Mouse (Mus musculus) MEL (cell line): Measurements from ENCODE around the gene Wipf1. TPM values are rescaled to one million over a fixed set of nuclear protein-coding genes. Genes with fewer than 3 reads are reported as not detected.

ENCODE experiments used
- DNase-seq: peaks from one replicate; pipeline ENCODE4 v3.0.0; 2011; ENCODE audit warnings: low read depth, low spot score
- H3K27ac ChIP-seq: 2 replicates; pipeline ENCODE4 v1.5.1; 2012; ENCODE audit warnings: low read depth, mild to moderate bottlenecking, control low read depth, low read length, moderate library complexity; ENCODE audit not compliant: control insufficient read depth
- H3K27me3 ChIP-seq, 2 experiments: fragments of 150-350 bp in 1 of 2; sonication (generic) in 1 of 2; 2 replicates each; pipeline ENCODE4 v1.6.1; 2012; ENCODE audit warnings: low read length in 2 of 2, mild to moderate bottlenecking in 2 of 2, improper control_type of control experiment in 1 of 2, moderate library complexity in 1 of 2; ENCODE audit not compliant: insufficient read depth in 2 of 2, control insufficient read depth in 1 of 2
- H3K36me3 ChIP-seq, 2 experiments: 2 replicates each; pipeline ENCODE4 v1.6.1; 2012 to 2014; ENCODE audit warnings: low read length in 2 of 2, improper control_type of control experiment in 1 of 2, inconsistent platforms in 1 of 2, mild to moderate bottlenecking in 1 of 2; ENCODE audit not compliant: insufficient read depth in 2 of 2, control insufficient read depth in 1 of 2
- H3K4me1 ChIP-seq, 2 experiments: fragments of 150-350 bp in 1 of 2; sonication (generic) in 1 of 2; 2 replicates each; pipeline ENCODE4 v1.6.1; 2012; ENCODE audit warnings: low read length in 2 of 2, improper control_type of control experiment in 1 of 2, mild to moderate bottlenecking in 1 of 2; ENCODE audit not compliant: insufficient read depth in 2 of 2, control insufficient read depth in 1 of 2
- H3K4me3 ChIP-seq, 2 experiments: fragments of 150-350 bp in 1 of 2; sonication (generic) in 1 of 2; 2 replicates each; pipeline ENCODE4 v1.5.1; 2012; ENCODE audit warnings: low read depth in 2 of 2, low read length in 2 of 2, mild to moderate bottlenecking in 2 of 2, moderate library complexity in 2 of 2, control low read depth in 1 of 2, improper control_type of control experiment in 1 of 2; ENCODE audit not compliant: control insufficient read depth in 1 of 2, insufficient read depth in 1 of 2
- H3K79me2 ChIP-seq: 2 replicates; pipeline ENCODE4 v1.6.1; 2012; ENCODE audit warnings: mild to moderate bottlenecking, low read length, moderate library complexity; ENCODE audit not compliant: control insufficient read depth, poor library complexity, insufficient read depth
- H3K9ac ChIP-seq: 2 replicates; pipeline ENCODE4 v1.6.1; 2012; ENCODE audit warnings: low read depth, mild to moderate bottlenecking, control low read depth, low read length, moderate library complexity; ENCODE audit not compliant: control insufficient read depth, poor library complexity, severe bottlenecking
- H3K9me3 ChIP-seq: fragments of 150-350 bp; sonication (generic); replicated peaks from 2 replicates; pipeline ENCODE4 v1.6.1; 2012; ENCODE audit warnings: mild to moderate bottlenecking, low read length, improper control_type of control experiment, moderate library complexity; ENCODE audit not compliant: insufficient read depth
- CHD2 ChIP-seq: IDR thresholded peaks from 2 replicates; pipeline ENCODE4 v1.6.1; 2011; ENCODE audit warnings: low read length, improper control_type of control experiment
- CTCF ChIP-seq, 3 experiments: IDR thresholded peaks in 2 of 3; conservative IDR thresholded peaks in 1 of 3; 2 replicates each; pipeline ENCODE4 v1.5.1; 2011 to 2012; ENCODE audit warnings: low read length in 3 of 3, low read depth in 2 of 3, mild to moderate bottlenecking in 2 of 3, improper control_type of control experiment in 1 of 3, inconsistent platforms in 1 of 3, mixed read lengths in 1 of 3, moderate library complexity in 1 of 3; ENCODE audit not compliant: control insufficient read depth in 1 of 3, insufficient read depth in 1 of 3, poor library complexity in 1 of 3, severe bottlenecking in 1 of 3
- ETS1 ChIP-seq: IDR thresholded peaks from 2 replicates; pipeline ENCODE4 v1.6.1; 2012; ENCODE audit warnings: low read depth, mild to moderate bottlenecking, inconsistent platforms, low read length, improper control_type of control experiment, moderate library complexity
- MAZ ChIP-seq: IDR thresholded peaks from 2 replicates; pipeline ENCODE4 v1.6.1; 2012; ENCODE audit warnings: low read depth, mild to moderate bottlenecking, inconsistent platforms, low read length, improper control_type of control experiment
- MYB ChIP-seq: IDR thresholded peaks from 2 replicates; pipeline ENCODE4 v1.6.1; 2011; ENCODE audit warnings: mild to moderate bottlenecking, low read depth, low read length, improper control_type of control experiment
- NELFE ChIP-seq: IDR thresholded peaks from 2 replicates; pipeline ENCODE4 v1.6.1; 2011; ENCODE audit warnings: low read depth, low read length, improper control_type of control experiment
- NRF1 ChIP-seq: IDR thresholded peaks from 2 replicates; pipeline ENCODE4 v1.6.1; 2014; ENCODE audit warnings: low read depth, mild to moderate bottlenecking, inconsistent platforms, low read length, improper control_type of control experiment, moderate library complexity; ENCODE audit not compliant: poor library complexity, insufficient read depth, severe bottlenecking
- POLR2A ChIP-seq, 2 experiments: IDR thresholded peaks; 2 replicates each; pipeline ENCODE4 v1.6.1; 2011 to 2012; ENCODE audit warnings: low read length in 2 of 2, mild to moderate bottlenecking in 2 of 2, control low read depth in 1 of 2, improper control_type of control experiment in 1 of 2, low read depth in 1 of 2, moderate library complexity in 1 of 2; ENCODE audit not compliant: control insufficient read depth in 1 of 2, insufficient read depth in 1 of 2, poor library complexity in 1 of 2
- POLR2AphosphoS2 ChIP-seq: IDR thresholded peaks from 2 replicates; pipeline ENCODE4 v1.6.1; 2011; ENCODE audit warnings: low read length, improper control_type of control experiment
- RAD21 ChIP-seq: IDR thresholded peaks from 2 replicates; pipeline ENCODE4 v1.6.1; 2011; ENCODE audit warnings: mild to moderate bottlenecking, low read depth, low read length, improper control_type of control experiment
- SIN3A ChIP-seq: IDR thresholded peaks from 2 replicates; pipeline ENCODE4 v1.6.1; 2012; ENCODE audit warnings: low read length, improper control_type of control experiment, inconsistent platforms
- SMC3 ChIP-seq: IDR thresholded peaks from 2 replicates; pipeline ENCODE4 v1.6.1; 2011; ENCODE audit warnings: low read depth, low read length, improper control_type of control experiment
- TAL1 ChIP-seq: IDR thresholded peaks from 2 replicates; pipeline ENCODE4 v1.6.1; 2012; ENCODE audit warnings: mild to moderate bottlenecking, inconsistent platforms, low read length, moderate library complexity, mixed read lengths
- ZC3H11A ChIP-seq: IDR thresholded peaks from 2 replicates; pipeline ENCODE4 v1.6.1; 2012; ENCODE audit warnings: low read depth, mild to moderate bottlenecking, inconsistent platforms, low read length, improper control_type of control experiment
- ZMIZ1 ChIP-seq: IDR thresholded peaks from 2 replicates; pipeline ENCODE4 v1.6.1; 2012; ENCODE audit warnings: low read depth, mild to moderate bottlenecking, inconsistent platforms, low read length, improper control_type of control experiment, moderate library complexity
- polyA plus RNA-seq, 2 experiments: library from polyadenylated mRNA; stranded (reverse) in 1 of 2; unstranded in 1 of 2; fragments of >175 nt in 1 of 2; fragments of >200 nt in 1 of 2; gene quantifications; 2 replicates each; pipeline versions ENCODE4 v1.2.1 to v1.2.4; 2012; ENCODE audit warnings: low replicate concordance in 2 of 2, low read depth in 1 of 2; ENCODE audit not compliant: insufficient read length in 2 of 2, insufficient read depth in 1 of 2, missing spikeins in 1 of 2
- total RNA-seq: library from RNA; depleted of rRNA; stranded (reverse); fragments of 300-350 nt; gene quantifications from 2 replicates; pipeline ENCODE4 v1.2.3, GENCODE M21; 2012

Wipf1 gene
- total and polyA plus RNA-seq, 3 experiments, result 5.2 to 83.9 (median 27.1) TPM

- DNase-seq, result no peak
- Histone ChIP-seq H3K4me1 (no peaks in the 10 kb centered on the region), H3K36me3 (no peaks in the 10 kb centered on the region), H3K27me3 (peaks cover 3 to 9% of the 10 kb centered on the region in 2 experiments; a peak in 3 of 4 replicates), H3K9ac (no peak overlapping the region), H3K27ac (no peak overlapping the region), H3K4me3 (no peak overlapping the region), H3K9me3 (no peaks in the 10 kb centered on the region), H3K79me2 (no peaks in the 10 kb centered on the region)
- no peak for TF ChIP-seq NRF1
Measured at GRCm38 (mm10) chr2:73419730-73420129, 109.8 kb downstream of the Wipf1 start.

GRCm38 (mm10) chr2:73419285-73419684 lies 110.2 kb downstream of the Wipf1 start:
- peak; percentile 25 for DNase-seq

GRCm38 (mm10) chr2:73415892-73416291 lies 113.6 kb downstream of the Wipf1 start:
- no peak for TF ChIP-seq MYB
- TF ChIP-seq SIN3A, result no peak
- TF ChIP-seq CHD2, result no peak
- TF ChIP-seq NELFE, result no peak
- no peak for TF ChIP-seq POLR2A (IDR thresholded peaks at IDR 0.05; ENCODE audit: control insufficient read depth in 1 of 2, insufficient read depth in 1 of 2, low read depth in 1 of 2, low read length in 2 of 2, poor library complexity in 1 of 2)
- TF ChIP-seq ETS1, result no peak
- no peak for TF ChIP-seq POLR2AphosphoS2
- no peak for TF ChIP-seq ZMIZ1
- TF ChIP-seq TAL1, result no peak
- no peak overlapping the region for H3K9ac ChIP-seq

More at GRCm38 (mm10) chr2:73419285-73419684, 110.2 kb downstream of the Wipf1 start:
- peak; percentile 61 for TF ChIP-seq SMC3
- peak in 2 of 3 experiments; percentile 60 to 65; a peak in 5 of 6 replicates for TF ChIP-seq CTCF (IDR thresholded peaks at IDR 0.05 in 2 of 3, conservative IDR thresholded peaks at IDR 0.05 in 1 of 3; ENCODE audit: control insufficient read depth in 1 of 3, insufficient read depth in 1 of 3, low read depth in 2 of 3, low read length in 3 of 3, poor library complexity in 1 of 3, severe bottlenecking in 1 of 3)
- TF ChIP-seq MAZ, result no peak
- peak; percentile 34; the same call in 1 of the 2 replicates for TF ChIP-seq ZC3H11A
- peak; percentile 66 for TF ChIP-seq RAD21
- H3K27ac ChIP-seq, result no peak overlapping the region
- no peak overlapping the region for H3K9ac ChIP-seq
- peaks cover 3 to 9% of the 10 kb centered on the region in 2 experiments; a peak in 3 of 4 replicates for H3K27me3 ChIP-seq
- no peak overlapping the region for H3K4me3 ChIP-seq
- no peaks in the 10 kb centered on the region for H3K9me3 ChIP-seq
- no peaks in the 10 kb centered on the region for H3K79me2 ChIP-seq
- no peaks in the 10 kb centered on the region for H3K36me3 ChIP-seq
- H3K4me1 ChIP-seq, result no peaks in the 10 kb centered on the region

More at GRCm38 (mm10) chr2:73415892-73416291, 113.6 kb downstream of the Wipf1 start:
- H3K27ac ChIP-seq, result no peak overlapping the region
- no peaks in the 10 kb centered on the region for H3K9me3 ChIP-seq
- no peaks in the 10 kb centered on the region for H3K4me1 ChIP-seq
- peaks cover 3 to 6% of the 10 kb centered on the region in 2 experiments; a peak in 3 of 4 replicates for H3K27me3 ChIP-seq
- H3K36me3 ChIP-seq, result no peaks in the 10 kb centered on the region
- no peak overlapping the region for H3K4me3 ChIP-seq
- H3K79me2 ChIP-seq, result no peaks in the 10 kb centered on the region
- DNase-seq, result no peak
